Mouse (Mus musculus): ENCODE data around the gene Uba5. TPM values are rescaled to one million over a fixed set of nuclear protein-coding genes. Genes with fewer than 3 reads are reported as not detected.

Gene Uba5
- polyA plus RNA-seq, 1 experiment from 2014 or later: 43.7 TPM

DNA sequence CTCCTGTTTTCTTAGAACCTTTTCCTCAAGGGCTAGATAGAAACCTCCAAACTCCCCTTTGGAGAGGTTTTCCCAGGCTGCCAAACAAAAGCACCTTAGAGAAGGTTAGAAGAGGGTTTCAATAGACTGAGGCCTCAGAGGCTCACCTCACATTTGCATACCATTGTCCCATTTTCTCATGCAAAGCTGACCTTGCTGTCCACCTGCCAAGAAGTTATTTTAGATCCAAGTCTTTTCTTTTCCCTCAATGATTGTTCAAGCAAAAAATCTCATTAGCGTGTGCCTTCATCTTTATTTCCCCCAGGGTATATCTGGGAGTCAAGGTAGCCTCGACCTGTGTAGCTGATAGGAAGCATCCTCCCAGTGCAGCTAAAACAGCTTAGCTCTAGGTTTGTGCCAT, 40.0 kb upstream of the Uba5 start:
- no peak overlapping the region for H3K27ac ChIP-seq
- H3K27me3 ChIP-seq (ENCODE audit: insufficient read depth, low read length): no peaks in the 10 kb centered on the region
- no peaks in the 10 kb centered on the region for H3K36me3 ChIP-seq (ENCODE audit: insufficient read depth, low read length)
- DNase-seq (ENCODE audit: low spot score): no peak
- no peak overlapping the region for H3K4me3 ChIP-seq (replicated peaks; ENCODE audit: low read depth, low read length)
- H3K9ac ChIP-seq (ENCODE audit: low read depth, low read length): no peak overlapping the region
- ATAC-seq (replicated peaks; ENCODE audit: low FRiP score, low read depth): no peak
- 40% methylated on average over 2 of the region's 2 CpGs for WGBS
- no peaks in the 10 kb centered on the region for H3K9me3 ChIP-seq (replicated peaks; ENCODE audit: low read length)
- no peak for TF ChIP-seq CTCF (IDR thresholded peaks at IDR 0.05; ENCODE audit: low read depth)
- H3K4me2 ChIP-seq (ENCODE audit: low read length): no peak overlapping the region
- H3K4me1 ChIP-seq (replicated peaks; ENCODE audit: insufficient read depth, low read length): 0 out of 2 replicates have a peak, but pooled peaks cover 9% of the 10 kb centered on the region

- Histone ChIP-seq H3K9ac (ENCODE audit: low read depth, low read length) (no peak overlapping the region), H3K27me3 (ENCODE audit: insufficient read depth, low read length) (no peaks in the 10 kb centered on the region), H3K4me3 (replicated peaks; ENCODE audit: low read depth, low read length) (no peak overlapping the region), H3K36me3 (ENCODE audit: insufficient read depth, low read length) (no peaks in the 10 kb centered on the region), H3K27ac (no peak overlapping the region; the same call in 1 of the 2 replicates), H3K4me1 (replicated peaks; ENCODE audit: insufficient read depth, low read length) (0 out of 2 replicates have a peak, but pooled peaks cover 9% of the 10 kb centered on the region), H3K4me2 (ENCODE audit: low read length) (no peak overlapping the region), H3K9me3 (replicated peaks; ENCODE audit: low read length) (no peaks in the 10 kb centered on the region)
- TF ChIP-seq CTCF (IDR thresholded peaks at IDR 0.05; ENCODE audit: low read depth): no peak
- DNase-seq (ENCODE audit: low spot score) (peak; percentile 49), ATAC-seq (replicated peaks; ENCODE audit: low FRiP score, low read depth) (no peak)
- 31% methylated on average over 6 of the region's 6 CpGs for WGBS
Measured at GRCm38 (mm10) chr9:104102301-104102700, 39.4 kb upstream of the Uba5 start.

GRCm38 (mm10) chr9:104101458-104101857, 38.5 kb upstream of the Uba5 start:
- DNase-seq (ENCODE audit: low spot score) (peak; percentile 41), ATAC-seq (replicated peaks; ENCODE audit: low FRiP score, low read depth) (no peak)
- Histone ChIP-seq H3K4me2 (ENCODE audit: low read length) (peak overlapping the region; percentile 13; the same call in 1 of the 2 replicates), H3K9me3 (replicated peaks; ENCODE audit: low read length) (no peaks in the 10 kb centered on the region), H3K4me1 (replicated peaks; ENCODE audit: insufficient read depth, low read length) (0 out of 2 replicates have a peak, but pooled peaks cover 9% of the 10 kb centered on the region), H3K9ac (ENCODE audit: low read depth, low read length) (no peak overlapping the region), H3K27me3 (ENCODE audit: insufficient read depth, low read length) (no peaks in the 10 kb centered on the region), H3K36me3 (ENCODE audit: insufficient read depth, low read length) (no peaks in the 10 kb centered on the region), H3K27ac (0 out of 2 replicates have a peak overlapping the region, but pooled peaks have one; percentile 47), H3K4me3 (replicated peaks; ENCODE audit: low read depth, low read length) (no peak overlapping the region)
- WGBS: 20% methylated on average over 3 of the region's 3 CpGs
- TF ChIP-seq CTCF (IDR thresholded peaks at IDR 0.05; ENCODE audit: low read depth): no peak

- H3K36me3 ChIP-seq (ENCODE audit: insufficient read depth, low read length): no peaks in the 10 kb centered on the region
- H3K27me3 ChIP-seq (ENCODE audit: insufficient read depth, low read length): no peaks in the 10 kb centered on the region
- H3K4me2 ChIP-seq (ENCODE audit: low read length): 0 out of 2 replicates have a peak overlapping the region, but pooled peaks have one; percentile 14
- ATAC-seq (replicated peaks; ENCODE audit: low FRiP score, low read depth) (peak; percentile 73; the same call in 1 of the 2 replicates), DNase-seq (ENCODE audit: low spot score) (no peak)
- TF ChIP-seq CTCF (IDR thresholded peaks at IDR 0.05; ENCODE audit: low read depth): no peak
- H3K4me3 ChIP-seq (replicated peaks; ENCODE audit: low read depth, low read length): no peak overlapping the region
- H3K9ac ChIP-seq (ENCODE audit: low read depth, low read length): no peak overlapping the region
- H3K9me3 ChIP-seq (replicated peaks; ENCODE audit: low read length): no peaks in the 10 kb centered on the region
- peak overlapping the region; percentile 47; the same call in 1 of the 2 replicates for H3K27ac ChIP-seq
- 0 out of 2 replicates have a peak, but pooled peaks cover 9% of the 10 kb centered on the region for H3K4me1 ChIP-seq (replicated peaks; ENCODE audit: insufficient read depth, low read length)
- 42% methylated on average over 7 of the region's 7 CpGs for whole genome bisulfite sequencing
Measured at GRCm38 (mm10) chr9:104100822-104101221, 37.9 kb upstream of the Uba5 start.

DNA sequence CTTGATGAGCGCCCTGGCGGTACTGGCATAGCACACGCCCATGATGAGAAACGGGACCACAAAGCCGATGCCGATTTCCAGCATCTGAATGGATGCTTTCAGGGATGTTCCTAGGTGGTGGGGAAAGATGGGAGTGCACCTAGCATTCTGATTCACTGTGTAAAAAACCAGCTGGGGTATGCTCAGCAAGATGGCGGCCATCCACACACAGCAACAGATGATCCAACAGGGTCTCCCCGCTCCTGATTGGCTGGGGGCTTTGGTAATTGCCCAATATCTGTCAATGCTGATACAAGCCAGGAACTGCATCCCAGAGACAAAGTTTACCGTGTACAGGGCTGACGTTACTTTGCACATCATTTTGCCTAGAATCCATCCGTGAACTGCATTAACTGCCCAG, 36.1 kb upstream of the Uba5 start:
- ATAC-seq (replicated peaks; ENCODE audit: low FRiP score, low read depth): no peak
- Histone ChIP-seq H3K4me2 (ENCODE audit: low read length) (no peak overlapping the region), H3K9ac (ENCODE audit: low read depth, low read length) (no peak overlapping the region), H3K36me3 (ENCODE audit: insufficient read depth, low read length) (no peaks in the 10 kb centered on the region), H3K27me3 (ENCODE audit: insufficient read depth, low read length) (no peaks in the 10 kb centered on the region), H3K4me3 (replicated peaks; ENCODE audit: low read depth, low read length) (no peak overlapping the region), H3K4me1 (replicated peaks; ENCODE audit: insufficient read depth, low read length) (0 out of 2 replicates have a peak, but pooled peaks cover 9% of the 10 kb centered on the region), H3K27ac (no peak overlapping the region), H3K9me3 (replicated peaks; ENCODE audit: low read length) (no peaks in the 10 kb centered on the region)
- no peak for DNase-seq (ENCODE audit: low spot score)
- 90% methylated on average over 11 of the region's 11 CpGs for WGBS
- TF ChIP-seq CTCF (IDR thresholded peaks at IDR 0.05; ENCODE audit: low read depth): no peak

- no peak for TF ChIP-seq CTCF (IDR thresholded peaks at IDR 0.05; ENCODE audit: low read depth)
- WGBS: 43% methylated on average over 5 of the region's 5 CpGs
Measured at GRCm38 (mm10) chr9:104098256-104098655, 35.3 kb upstream of the Uba5 start.

DNA sequence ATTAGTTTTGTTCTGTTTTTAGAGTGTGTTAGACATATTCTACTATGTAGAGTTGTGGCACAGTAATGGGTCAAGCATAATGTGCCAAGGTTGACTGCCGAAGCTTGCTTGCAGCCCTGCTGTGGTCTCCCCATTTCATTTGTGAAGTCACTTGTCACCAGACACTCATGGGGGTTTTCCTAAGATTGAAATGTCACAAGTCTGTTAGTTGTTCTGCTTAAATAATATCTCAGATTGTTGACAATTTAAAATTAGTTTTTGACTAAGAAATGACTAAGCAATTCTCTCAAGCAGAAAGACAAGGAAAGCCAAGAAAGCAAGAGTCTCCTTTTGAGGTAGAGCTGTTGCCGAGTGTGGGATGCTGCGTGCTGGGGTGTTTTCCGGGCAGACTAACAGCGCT, 30.0 kb upstream of the Uba5 start:
- no peak for TF ChIP-seq CTCF (IDR thresholded peaks at IDR 0.05; ENCODE audit: low read depth)
- H3K9me3 ChIP-seq (replicated peaks; ENCODE audit: low read length): no peaks in the 10 kb centered on the region
- no peak overlapping the region for H3K4me3 ChIP-seq (replicated peaks; ENCODE audit: low read depth, low read length)
- 86% methylated on average over 5 of the region's 5 CpGs for whole genome bisulfite sequencing
- no peak for ATAC-seq (replicated peaks; ENCODE audit: low FRiP score, low read depth)
- no peak for DNase-seq (ENCODE audit: low spot score)
- H3K36me3 ChIP-seq (ENCODE audit: insufficient read depth, low read length): 0 out of 2 replicates have a peak, but pooled peaks cover 6% of the 10 kb centered on the region
- no peaks in the 10 kb centered on the region for H3K4me1 ChIP-seq (replicated peaks; ENCODE audit: insufficient read depth, low read length)
- no peaks in the 10 kb centered on the region for H3K27me3 ChIP-seq (ENCODE audit: insufficient read depth, low read length)
- H3K4me2 ChIP-seq (ENCODE audit: low read length): no peak overlapping the region
- H3K27ac ChIP-seq: no peak overlapping the region
- H3K9ac ChIP-seq (ENCODE audit: low read depth, low read length): no peak overlapping the region

More at GRCm38 (mm10) chr9:104098256-104098655, 35.3 kb upstream of the Uba5 start:
- Histone ChIP-seq H3K36me3 (ENCODE audit: insufficient read depth, low read length) (no peaks in the 10 kb centered on the region), H3K27me3 (ENCODE audit: insufficient read depth, low read length) (no peaks in the 10 kb centered on the region), H3K4me1 (replicated peaks; ENCODE audit: insufficient read depth, low read length) (0 out of 2 replicates have a peak, but pooled peaks cover 9% of the 10 kb centered on the region), H3K27ac (no peak overlapping the region), H3K4me3 (replicated peaks; ENCODE audit: low read depth, low read length) (no peak overlapping the region), H3K9me3 (replicated peaks; ENCODE audit: low read length) (no peaks in the 10 kb centered on the region), H3K9ac (ENCODE audit: low read depth, low read length) (no peak overlapping the region), H3K4me2 (ENCODE audit: low read length) (no peak overlapping the region)
- DNase-seq (ENCODE audit: low spot score): no peak
- ATAC-seq (replicated peaks; ENCODE audit: low FRiP score, low read depth): no peak
